Mouse (Mus musculus): ENCODE measurements at regions not wholly inside any gene's neighbourhood (a gene's known extent, or its start where the extent isn't known, plus 50 kb on each side); places are given as distances from the start of the nearest gene placed in this dataset.

DNA sequence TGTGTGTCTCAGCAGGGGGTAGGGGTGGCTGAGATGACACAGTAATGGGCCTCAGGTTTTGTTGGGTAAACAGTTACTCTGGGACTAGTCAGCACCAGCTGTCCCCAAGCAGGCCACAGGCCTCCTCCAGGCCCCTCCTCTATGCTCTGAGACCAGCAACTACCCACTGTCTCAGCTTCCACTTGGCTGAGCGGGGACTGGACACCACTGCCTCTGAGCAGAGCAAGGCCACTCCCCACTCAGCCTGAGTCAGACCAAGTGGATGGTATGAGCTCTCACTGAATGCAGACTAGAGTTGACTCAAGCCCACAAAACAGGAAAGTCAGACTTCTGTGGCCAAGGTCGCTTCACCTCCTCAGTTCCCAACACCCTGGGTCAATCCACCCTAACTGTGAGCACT is 540.5 kb upstream of the Btbd3 start:
- 81% methylated on average over 2 of the region's 2 CpGs for WGBS
- no peaks in the 10 kb centered on the region for H3K4me1 ChIP-seq (ENCODE audit: control insufficient read depth, insufficient read depth, low read depth, low read length)
- no peak overlapping the region for H3K4me2 ChIP-seq (ENCODE audit: low read length)
- no peak for ATAC-seq
- no peak overlapping the region for H3K4me3 ChIP-seq (ENCODE audit: low read length)
- H3K36me3 ChIP-seq (ENCODE audit: control insufficient read depth, insufficient read depth, low read length), result no peaks in the 10 kb centered on the region
- no peak overlapping the region for H3K27ac ChIP-seq (ENCODE audit: low read depth, low read length)
- no peak overlapping the region for H3K9ac ChIP-seq (ENCODE audit: low read depth, low read length)
- H3K9me3 ChIP-seq (ENCODE audit: control insufficient read depth, low read length), result no peaks in the 10 kb centered on the region
- H3K27me3 ChIP-seq (replicated peaks; ENCODE audit: control insufficient read depth, insufficient read depth, low read length), result no peaks in the 10 kb centered on the region; the same call in 1 of the 2 replicates

DNA sequence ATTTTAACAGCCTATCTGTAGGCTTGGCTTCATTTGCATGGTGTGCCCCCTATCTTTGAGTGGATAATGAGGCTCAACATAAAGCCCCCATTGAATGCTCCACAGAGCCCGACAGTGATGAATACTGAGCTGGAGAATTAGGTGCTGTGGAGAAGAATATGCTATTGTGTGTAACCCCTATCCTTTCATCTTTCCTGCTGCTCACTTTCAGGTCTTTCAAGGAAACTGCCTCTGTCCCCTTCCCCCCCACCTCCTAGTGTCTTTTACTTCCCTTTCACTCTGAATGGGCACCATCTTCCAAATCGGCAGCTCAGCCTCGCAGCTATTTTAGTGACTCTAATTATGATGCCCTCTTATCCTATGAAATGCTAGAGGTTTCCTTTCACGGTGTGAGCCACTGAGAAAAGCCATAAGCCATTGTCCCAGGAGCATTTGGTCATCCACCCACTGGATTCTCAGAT is 549.8 kb upstream of the Btbd3 start:
- peaks cover 11% of the 10 kb centered on the region for H3K27me3 ChIP-seq (replicated peaks; ENCODE audit: control insufficient read depth, insufficient read depth, low read length)

DNA sequence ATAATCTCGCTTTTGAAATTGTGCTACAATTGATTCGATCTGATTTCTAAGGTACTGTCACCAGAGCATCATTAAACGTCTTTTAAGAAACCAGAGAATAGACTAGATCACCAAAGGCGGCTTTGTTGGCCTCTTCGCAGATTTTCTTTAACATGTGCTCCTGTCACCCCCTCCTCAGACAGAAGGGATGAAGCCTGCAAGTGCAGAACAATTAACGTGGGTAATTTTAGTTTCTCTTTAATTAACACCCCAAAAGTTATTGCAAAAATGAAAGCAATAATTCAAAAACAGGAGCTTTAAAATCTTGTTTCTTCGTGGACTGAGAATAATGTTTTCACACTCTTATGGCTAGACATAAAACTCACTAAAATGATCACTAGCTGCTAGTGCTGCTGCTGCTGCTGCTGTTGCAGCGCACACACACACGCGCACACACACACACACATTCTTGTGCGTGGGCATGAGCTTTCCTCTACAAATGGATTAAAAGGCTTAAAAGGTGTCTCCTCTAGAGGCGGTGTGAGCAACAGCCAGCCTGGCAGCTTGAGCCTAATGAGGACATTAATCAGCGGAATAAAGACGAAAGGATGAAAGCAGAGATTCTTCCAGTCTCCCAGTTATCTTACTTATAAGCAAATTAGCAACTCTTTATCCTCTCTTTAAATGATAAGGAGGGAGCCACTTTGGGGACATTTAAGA is 550.5 kb upstream of the Btbd3 start:
- Histone ChIP-seq H3K4me2 (ENCODE audit: low read length) (peak overlapping the region; percentile 41), H3K9ac (ENCODE audit: low read depth, low read length) (no peak overlapping the region), H3K4me3 (ENCODE audit: low read length) (peak overlapping the region; percentile 22; the same call in 1 of the 2 replicates), H3K9me3 (ENCODE audit: control insufficient read depth, low read length) (no peaks in the 10 kb centered on the region), H3K36me3 (ENCODE audit: control insufficient read depth, insufficient read depth, low read length) (no peaks in the 10 kb centered on the region), H3K27ac (ENCODE audit: low read depth, low read length) (no peak overlapping the region), H3K4me1 (ENCODE audit: control insufficient read depth, insufficient read depth, low read depth, low read length) (peaks cover 12% of the 10 kb centered on the region), H3K27me3 (replicated peaks; ENCODE audit: control insufficient read depth, insufficient read depth, low read length) (peaks cover 15% of the 10 kb centered on the region)
- peak; percentile 88 for ATAC-seq
- 20% methylated on average over 14 of the region's 14 CpGs for WGBS

More for the DNA sequence above, 549.8 kb upstream of the Btbd3 start:
- Histone ChIP-seq H3K4me1 (ENCODE audit: control insufficient read depth, insufficient read depth, low read depth, low read length) (peaks cover 12% of the 10 kb centered on the region), H3K9me3 (ENCODE audit: control insufficient read depth, low read length) (no peaks in the 10 kb centered on the region), H3K4me2 (ENCODE audit: low read length) (peak overlapping the region; percentile 41), H3K36me3 (ENCODE audit: control insufficient read depth, insufficient read depth, low read length) (no peaks in the 10 kb centered on the region), H3K4me3 (ENCODE audit: low read length) (peak overlapping the region; percentile 22; the same call in 1 of the 2 replicates), H3K9ac (ENCODE audit: low read depth, low read length) (no peak overlapping the region), H3K27ac (ENCODE audit: low read depth, low read length) (peak overlapping the region; percentile 23; the same call in 1 of the 2 replicates)
- peak; percentile 87 for ATAC-seq
- 3% methylated on average over 4 of the region's 4 CpGs for WGBS

DNA sequence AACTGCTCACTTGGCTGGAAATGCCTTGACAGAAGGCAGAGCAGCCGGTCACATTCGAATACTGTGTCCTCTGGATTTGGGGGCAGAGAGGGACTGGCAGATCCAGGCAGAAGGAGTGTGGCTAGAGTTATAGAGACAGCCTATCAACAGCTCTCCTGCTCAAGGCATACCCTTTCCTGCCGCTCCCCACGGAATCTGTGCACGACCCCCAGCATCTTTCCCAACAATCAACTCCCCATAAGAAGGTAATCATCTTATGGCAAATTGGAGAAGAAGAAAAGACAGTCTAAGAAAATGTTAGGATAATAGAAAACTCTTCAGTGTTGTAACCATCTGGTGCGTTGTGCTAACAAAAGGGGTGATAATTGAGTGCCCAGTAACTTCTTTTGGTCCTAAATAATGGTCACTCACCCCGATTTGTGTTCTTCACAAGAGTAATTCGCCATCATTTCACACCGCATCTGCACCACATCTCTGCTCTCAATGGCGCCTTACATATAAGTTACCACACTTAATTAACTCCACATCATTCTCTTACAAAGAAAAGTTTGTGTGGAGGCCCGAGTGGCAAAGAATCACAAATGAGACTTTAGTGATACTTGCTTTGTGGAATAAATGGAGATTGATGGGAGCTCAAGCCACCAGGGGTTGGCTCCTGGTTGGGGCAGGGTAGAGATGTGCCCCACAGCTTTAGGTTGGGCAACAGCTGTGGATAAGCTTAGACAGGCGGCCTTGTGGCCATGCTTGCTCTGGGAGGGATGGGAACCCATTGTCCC is 551.2 kb upstream of the Btbd3 start:
- ATAC-seq, result no peak
- H3K4me2 ChIP-seq (ENCODE audit: low read length), result no peak overlapping the region; the same call in 1 of the 2 replicates
- WGBS, result 26% methylated on average over 12 of the region's 12 CpGs

DNA sequence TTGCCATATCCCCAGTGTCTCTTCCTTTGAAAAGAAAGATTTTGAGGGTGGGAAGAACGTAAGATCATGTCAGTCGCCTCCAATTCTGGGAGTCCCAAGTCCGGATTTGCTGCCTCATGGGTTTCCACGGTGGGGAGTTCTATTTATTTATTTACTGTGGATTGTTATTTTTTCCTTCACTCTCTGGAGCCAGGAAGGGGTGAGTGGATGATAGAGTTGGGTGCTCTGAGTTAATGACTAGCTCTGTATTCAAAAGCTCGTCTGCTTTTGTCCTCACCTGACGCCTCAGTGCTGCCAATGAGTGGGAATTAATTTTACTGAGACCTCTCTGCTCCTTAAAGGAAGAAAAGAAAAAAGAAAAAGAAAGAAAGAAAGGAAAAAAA is 551.8 kb upstream of the Btbd3 start:
- H3K9me3 ChIP-seq (ENCODE audit: control insufficient read depth, low read length), result no peaks in the 10 kb centered on the region
- H3K36me3 ChIP-seq (ENCODE audit: control insufficient read depth, insufficient read depth, low read length), result no peaks in the 10 kb centered on the region
- no peak overlapping the region; the same call in 1 of the 2 replicates for H3K9ac ChIP-seq (ENCODE audit: low read depth, low read length)
- 43% methylated on average over 6 of the region's 6 CpGs for WGBS
- H3K27me3 ChIP-seq (replicated peaks; ENCODE audit: control insufficient read depth, insufficient read depth, low read length), result peaks cover 20% of the 10 kb centered on the region
- H3K27ac ChIP-seq (ENCODE audit: low read depth, low read length), result no peak overlapping the region
- H3K4me3 ChIP-seq (ENCODE audit: low read length), result no peak overlapping the region
- no peak for ATAC-seq
- no peak overlapping the region for H3K4me2 ChIP-seq (ENCODE audit: low read length)
- peaks cover 12% of the 10 kb centered on the region for H3K4me1 ChIP-seq (ENCODE audit: control insufficient read depth, insufficient read depth, low read depth, low read length)

More for the DNA sequence above, 551.2 kb upstream of the Btbd3 start:
- Histone ChIP-seq H3K9ac (ENCODE audit: low read depth, low read length) (no peak overlapping the region), H3K36me3 (ENCODE audit: control insufficient read depth, insufficient read depth, low read length) (no peaks in the 10 kb centered on the region), H3K4me3 (ENCODE audit: low read length) (no peak overlapping the region), H3K27ac (ENCODE audit: low read depth, low read length) (no peak overlapping the region), H3K9me3 (ENCODE audit: control insufficient read depth, low read length) (no peaks in the 10 kb centered on the region), H3K4me1 (ENCODE audit: control insufficient read depth, insufficient read depth, low read depth, low read length) (peaks cover 12% of the 10 kb centered on the region), H3K27me3 (replicated peaks; ENCODE audit: control insufficient read depth, insufficient read depth, low read length) (peaks cover 17% of the 10 kb centered on the region)

DNA sequence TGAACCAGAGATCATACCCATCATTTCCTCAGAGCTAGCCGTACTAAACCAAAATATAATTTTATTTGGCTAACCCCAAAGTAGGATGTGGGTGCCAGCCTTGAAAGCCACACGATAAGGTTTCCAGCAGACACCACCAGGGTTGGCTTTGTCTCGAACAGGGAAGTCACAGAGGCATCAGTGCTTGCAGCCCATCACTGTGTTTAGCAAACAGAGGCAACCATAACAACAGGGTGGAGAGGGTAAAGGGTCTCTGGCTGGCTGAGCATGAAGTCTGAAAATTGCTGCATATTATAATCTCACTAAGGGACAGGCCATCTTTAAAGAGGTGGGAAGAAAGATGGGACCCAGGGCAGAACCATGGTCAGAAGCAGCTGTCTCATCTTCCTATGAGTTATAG is 552.3 kb upstream of the Btbd3 start:
- H3K9me3 ChIP-seq (ENCODE audit: control insufficient read depth, low read length), result no peaks in the 10 kb centered on the region
- no peaks in the 10 kb centered on the region for H3K36me3 ChIP-seq (ENCODE audit: control insufficient read depth, insufficient read depth, low read length)
- H3K27me3 ChIP-seq (replicated peaks; ENCODE audit: control insufficient read depth, insufficient read depth, low read length), result peaks cover 20% of the 10 kb centered on the region
- WGBS, result 68% methylated on average over 3 of the region's 3 CpGs
- no peak overlapping the region for H3K4me2 ChIP-seq (ENCODE audit: low read length)
- H3K27ac ChIP-seq (ENCODE audit: low read depth, low read length), result no peak overlapping the region
- ATAC-seq, result no peak
- H3K9ac ChIP-seq (ENCODE audit: low read depth, low read length), result no peak overlapping the region
- H3K4me3 ChIP-seq (ENCODE audit: low read length), result no peak overlapping the region
- peaks cover 12% of the 10 kb centered on the region for H3K4me1 ChIP-seq (ENCODE audit: control insufficient read depth, insufficient read depth, low read depth, low read length)

DNA sequence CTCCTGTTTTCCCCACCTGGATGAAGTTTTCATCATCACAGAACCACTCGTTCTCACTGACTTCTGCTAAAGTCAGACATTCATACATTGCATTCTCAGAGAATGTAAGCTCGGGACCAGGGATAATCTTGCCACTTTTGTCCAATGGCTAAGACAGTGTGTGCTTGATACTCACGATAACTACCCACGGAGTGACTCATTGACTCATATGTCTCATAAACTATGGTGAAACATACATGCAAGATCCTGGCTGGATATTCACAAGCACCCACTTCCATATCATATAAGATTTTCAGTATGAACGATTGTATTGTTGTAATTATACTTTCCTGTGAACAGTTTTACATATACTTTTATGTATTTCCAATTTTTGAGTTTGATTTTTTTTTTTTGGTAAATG is 560.5 kb upstream of the Btbd3 start:
- ATAC-seq, result no peak
- H3K9me3 ChIP-seq (ENCODE audit: control insufficient read depth, low read length), result no peaks in the 10 kb centered on the region
- no peaks in the 10 kb centered on the region for H3K4me1 ChIP-seq (ENCODE audit: control insufficient read depth, insufficient read depth, low read depth, low read length)
- H3K4me3 ChIP-seq (ENCODE audit: low read length), result no peak overlapping the region
- no peaks in the 10 kb centered on the region for H3K36me3 ChIP-seq (ENCODE audit: control insufficient read depth, insufficient read depth, low read length)
- no peak overlapping the region for H3K4me2 ChIP-seq (ENCODE audit: low read length)
- 94% methylated on average over 5 of the region's 5 CpGs for WGBS
- peaks cover 5% of the 10 kb centered on the region for H3K27me3 ChIP-seq (replicated peaks; ENCODE audit: control insufficient read depth, insufficient read depth, low read length)
- H3K27ac ChIP-seq (ENCODE audit: low read depth, low read length), result no peak overlapping the region
- no peak overlapping the region for H3K9ac ChIP-seq (ENCODE audit: low read depth, low read length)

DNA sequence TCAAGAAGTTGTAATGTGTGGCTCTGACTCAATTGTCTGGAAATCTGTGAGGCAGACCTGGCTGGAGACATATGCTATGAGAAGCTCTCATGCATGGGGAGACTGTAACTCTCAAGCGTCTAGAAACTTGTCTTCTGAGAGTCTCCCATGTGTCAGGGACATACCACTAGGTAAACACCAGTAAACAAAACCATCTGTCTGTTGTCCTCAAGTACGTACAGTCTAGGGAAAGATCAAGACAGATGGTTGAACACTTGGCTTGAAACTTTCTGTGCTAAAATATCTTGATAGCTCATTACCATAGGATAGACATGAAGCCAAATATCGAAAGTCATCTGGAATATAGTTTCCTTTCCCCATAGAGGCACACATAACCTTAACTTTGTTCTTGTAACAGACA is 562.3 kb upstream of the Btbd3 start:
- H3K27ac ChIP-seq (ENCODE audit: low read depth, low read length), result no peak overlapping the region
- no peak overlapping the region for H3K9ac ChIP-seq (ENCODE audit: low read depth, low read length)
- H3K36me3 ChIP-seq (ENCODE audit: control insufficient read depth, insufficient read depth, low read length), result no peaks in the 10 kb centered on the region
- H3K27me3 ChIP-seq (replicated peaks; ENCODE audit: control insufficient read depth, insufficient read depth, low read length), result no peaks in the 10 kb centered on the region; the same call in 1 of the 2 replicates
- H3K4me3 ChIP-seq (ENCODE audit: low read length), result no peak overlapping the region
- no peaks in the 10 kb centered on the region for H3K9me3 ChIP-seq (ENCODE audit: control insufficient read depth, low read length)
- WGBS, result 83% methylated on average over 3 of the region's 3 CpGs
- no peak for ATAC-seq
- no peak overlapping the region for H3K4me2 ChIP-seq (ENCODE audit: low read length)
- no peaks in the 10 kb centered on the region for H3K4me1 ChIP-seq (ENCODE audit: control insufficient read depth, insufficient read depth, low read depth, low read length)

DNA sequence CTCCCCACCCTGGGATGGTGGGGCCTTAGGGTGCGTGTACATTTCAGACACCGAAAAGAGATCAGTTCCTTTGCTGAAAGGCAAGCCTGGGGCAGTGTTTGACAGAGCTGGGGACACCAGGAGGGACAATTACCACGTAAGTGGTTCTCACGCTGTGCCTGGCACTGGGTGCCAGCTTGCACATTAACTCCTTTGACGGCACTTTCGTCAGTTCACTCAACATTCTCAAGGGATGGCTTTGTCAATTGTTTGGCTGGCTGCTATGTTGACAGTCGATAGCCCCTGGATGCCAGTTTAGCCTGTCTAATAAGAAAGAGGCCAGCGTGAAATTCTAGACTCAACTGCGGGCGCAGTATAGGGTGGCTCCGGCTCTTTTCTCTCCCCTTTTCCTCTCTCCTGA is 569.2 kb upstream of the Btbd3 start:
- Histone ChIP-seq H3K9ac (ENCODE audit: low read depth, low read length) (no peak overlapping the region), H3K9me3 (ENCODE audit: control insufficient read depth, low read length) (no peaks in the 10 kb centered on the region), H3K4me3 (ENCODE audit: low read length) (no peak overlapping the region), H3K36me3 (ENCODE audit: control insufficient read depth, insufficient read depth, low read length) (no peaks in the 10 kb centered on the region), H3K27me3 (replicated peaks; ENCODE audit: control insufficient read depth, insufficient read depth, low read length) (no peaks in the 10 kb centered on the region), H3K4me1 (ENCODE audit: control insufficient read depth, insufficient read depth, low read depth, low read length) (no peaks in the 10 kb centered on the region), H3K4me2 (ENCODE audit: low read length) (no peak overlapping the region), H3K27ac (ENCODE audit: low read depth, low read length) (no peak overlapping the region)
- 50% methylated on average over 11 of the region's 11 CpGs for WGBS
- ATAC-seq, result peak; percentile 40; the same call in 1 of the 2 replicates
